Mouse (Mus musculus): ENCODE measurements around the gene Bet1l.

GRCm38 (mm10) chr7:140839556-140839955, 17.8 kb downstream of the Bet1l start:
- TF ChIP-seq CTCF (IDR thresholded peaks at IDR 0.05; ENCODE audit: control insufficient read depth, insufficient read depth, low read length) (no peak), POLR2A (IDR thresholded peaks at IDR 0.05; ENCODE audit: borderline replicate concordance, control insufficient read depth, low read depth, low read length) (no peak)

Measured in bone marrow, adult 2 months (tissue).